Mouse (Mus musculus) heart, adult 2 months (tissue): ENCODE data around the gene Ralb. TPM values are rescaled to one million over a fixed set of nuclear protein-coding genes. Genes with fewer than 3 reads are reported as not detected.

Experiments used
- DNase-seq, 2 experiments: peaks; one replicate each; pipeline ENCODE4 v3.0.0; 2021
- H3K27ac ChIP-seq: fragments of 200-600 bp; 2 replicates; pipeline ENCODE4 v1.8.1; 2022
- H3K27me3 ChIP-seq: fragments of 200-500 bp; 2 replicates; pipeline ENCODE4 v1.6.1; 2012; ENCODE audit warnings: mild to moderate bottlenecking, low read length, inconsistent platforms, mixed read lengths; ENCODE audit not compliant: control insufficient read depth, insufficient read depth
- H3K36me3 ChIP-seq: fragments of 200-500 bp; 2 replicates; pipeline ENCODE4 v1.6.1; 2012; ENCODE audit warnings: low read length, inconsistent platforms; ENCODE audit not compliant: control insufficient read depth, insufficient read depth
- H3K4me1 ChIP-seq: fragments of 200-500 bp; 2 replicates; pipeline ENCODE4 v1.6.1; 2011; ENCODE audit warnings: low read length; ENCODE audit not compliant: control insufficient read depth, insufficient read depth
- H3K4me3 ChIP-seq: fragments of 200-600 bp; 2 replicates; pipeline ENCODE4 v1.8.1; 2022
- H3K79me2 ChIP-seq: fragments of 200-500 bp; replicated peaks from 2 replicates; pipeline ENCODE4 v1.6.1; 2012; ENCODE audit warnings: mild to moderate bottlenecking, inconsistent platforms, low read length, moderate library complexity, mixed read lengths; ENCODE audit not compliant: control insufficient read depth, insufficient read depth
- H3K9ac ChIP-seq: fragments of 200-500 bp; 2 replicates; pipeline ENCODE4 v1.6.1; 2012; ENCODE audit warnings: low read depth, mild to moderate bottlenecking, control low read depth, inconsistent platforms, low read length, mixed read lengths
- CTCF ChIP-seq: fragments of 200-600 bp; IDR thresholded peaks from 2 replicates; pipeline ENCODE4 v1.8.1; 2022; ENCODE audit warnings: antibody characterized with exemption, mild to moderate bottlenecking, moderate library complexity
- EP300 ChIP-seq: fragments of 200-500 bp; IDR thresholded peaks from 2 replicates; pipeline ENCODE4 v1.6.1; 2011; ENCODE audit warnings: low read depth, low read length, control low read depth; ENCODE audit not compliant: insufficient read depth
- POLR2A ChIP-seq: fragments of 200-500 bp; IDR thresholded peaks from 2 replicates; pipeline ENCODE4 v1.6.1; 2011; ENCODE audit warnings: mild to moderate bottlenecking, low read depth, low read length, control low read depth; ENCODE audit not compliant: insufficient read depth
- WGBS: fragments of 180-500 bp; shearing (Covaris S2); methylation state at CpG from one replicate; pipeline ENCODE4 v1.1.7; 2018; 5-methylcytosine and 5-hydroxymethylcytosine counted together
- intact Hi-C: fragments of 180-260 bp; cut with DNase I; formaldehyde crosslinking; loops from one replicate; pipeline ENCODE4 v1.15.1; 2025
- polyA plus RNA-seq: library from polyadenylated mRNA; depleted of rRNA; stranded (reverse); fragments of >200 nt; gene quantifications from 2 replicates; pipeline ENCODE4 v1.2.3, GENCODE M21; 2012
- total RNA-seq, 2 experiments: library from RNA; stranded (reverse); gene quantifications; 2 replicates each; pipeline ENCODE4 v1.2.3; 2021

The Ralb gene
- total and polyA plus RNA-seq, 3 experiments = 23.1 to 30.1 (median 26.9) TPM

DNA sequence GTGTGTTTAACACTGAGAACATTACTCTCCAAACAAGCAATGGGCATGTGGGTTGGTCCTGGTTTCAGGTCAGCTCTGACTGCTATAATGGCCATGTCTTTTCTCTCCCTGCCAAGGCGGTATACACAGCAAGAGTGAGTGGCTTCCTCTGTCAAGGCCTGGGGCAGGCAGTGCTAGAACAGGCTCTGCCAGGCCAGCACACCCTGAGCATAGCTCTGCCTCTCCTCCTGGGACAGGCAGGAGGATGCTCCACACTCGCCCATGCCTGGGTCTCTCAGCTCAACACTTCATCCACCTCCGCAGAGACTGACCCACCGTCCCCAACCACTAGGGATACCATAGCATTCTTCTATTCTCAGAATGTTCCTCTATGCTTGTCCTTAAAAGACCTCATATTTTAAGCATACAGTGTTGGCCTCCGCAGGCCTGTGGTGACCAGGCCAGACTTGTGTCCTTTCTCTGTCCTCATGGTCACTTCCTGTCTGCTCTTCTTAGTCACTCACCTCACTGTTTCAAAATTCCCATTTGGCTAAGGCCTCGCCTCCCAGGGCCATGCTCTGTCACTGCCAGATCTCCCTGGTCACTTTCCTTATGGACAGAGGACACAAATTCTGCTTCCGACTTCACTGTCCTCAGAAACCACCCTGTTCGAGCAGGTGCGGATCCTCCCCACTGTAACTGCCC lies 9.7 kb downstream of the Ralb start:
- Histone ChIP-seq H3K4me1 (peaks cover 31% of the 10 kb centered on the region), H3K27me3 (no peaks in the 10 kb centered on the region), H3K36me3 (no peaks in the 10 kb centered on the region; the same call in 1 of the 2 replicates), H3K9ac (no peak overlapping the region), H3K4me3 (no peak overlapping the region), H3K27ac (peak overlapping the region; percentile 67), H3K79me2 (peaks cover 2% of the 10 kb centered on the region)
- intact Hi-C loops = loop anchor here (5.0 kb wide), 1 partner anchor 32 kb away; the partner anchor contains the start of gene Tmem185b
- TF ChIP-seq CTCF (0 out of 2 replicates have a peak, but pooled peaks have one; percentile 24), EP300 (no peak), POLR2A (0 out of 2 replicates have a peak, but pooled peaks have one; percentile 26)
- DNase-seq = peak in 1 of 2 experiments; percentile 52
- WGBS = 40% methylated on average over 9 of the region's 9 CpGs

DNA sequence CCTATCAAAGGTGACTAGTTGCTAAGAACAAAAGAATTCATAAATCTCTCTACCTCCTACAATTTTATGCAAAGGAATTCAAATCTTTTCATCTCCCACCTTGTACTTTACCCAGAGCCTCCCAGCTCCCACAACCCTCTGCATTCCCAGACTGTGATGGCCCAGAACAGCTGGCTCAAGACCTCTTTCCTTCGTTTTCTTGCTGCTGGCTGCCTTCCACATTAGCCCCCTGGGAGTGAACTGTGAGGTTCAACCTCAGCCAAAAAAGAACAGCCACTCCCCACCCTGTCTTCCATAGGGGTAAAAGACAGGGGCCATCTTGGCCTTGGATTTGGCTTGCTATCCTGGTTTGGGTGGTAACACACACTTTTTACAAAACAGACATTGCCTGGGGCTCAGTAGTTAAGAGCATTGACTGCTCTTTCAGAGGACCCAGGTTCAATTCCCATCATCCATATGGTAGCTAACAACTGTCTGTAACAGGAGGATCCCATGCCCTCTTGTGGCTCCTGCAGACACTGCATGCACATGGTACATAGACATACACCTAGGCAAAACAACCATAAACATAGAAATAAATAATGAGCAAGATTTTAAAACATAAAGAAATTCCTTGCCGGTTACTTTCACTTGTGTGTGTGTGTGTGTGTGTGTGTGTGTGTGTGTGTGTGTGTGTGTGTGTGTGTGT lies 10.4 kb downstream of the Ralb start:
- intact Hi-C loops = loop anchor here (5.0 kb wide), 1 partner anchor 33 kb away; the partner anchor contains the start of gene Tmem185b
- peak; percentile 49 to 64 for DNase-seq
- peaks cover 29% of the 10 kb centered on the region for H3K4me1 ChIP-seq
- no peak overlapping the region for H3K4me3 ChIP-seq
- no peak overlapping the region for H3K9ac ChIP-seq
- H3K27ac ChIP-seq = peak overlapping the region; percentile 48
- WGBS = 60% methylated on average over 2 of the region's 2 CpGs
- no peaks in the 10 kb centered on the region; the same call in 1 of the 2 replicates for H3K36me3 ChIP-seq
- H3K27me3 ChIP-seq = no peaks in the 10 kb centered on the region
- H3K79me2 ChIP-seq = peaks cover 3% of the 10 kb centered on the region
- TF ChIP-seq EP300 = no peak
- TF ChIP-seq CTCF = peak; percentile 58

DNA sequence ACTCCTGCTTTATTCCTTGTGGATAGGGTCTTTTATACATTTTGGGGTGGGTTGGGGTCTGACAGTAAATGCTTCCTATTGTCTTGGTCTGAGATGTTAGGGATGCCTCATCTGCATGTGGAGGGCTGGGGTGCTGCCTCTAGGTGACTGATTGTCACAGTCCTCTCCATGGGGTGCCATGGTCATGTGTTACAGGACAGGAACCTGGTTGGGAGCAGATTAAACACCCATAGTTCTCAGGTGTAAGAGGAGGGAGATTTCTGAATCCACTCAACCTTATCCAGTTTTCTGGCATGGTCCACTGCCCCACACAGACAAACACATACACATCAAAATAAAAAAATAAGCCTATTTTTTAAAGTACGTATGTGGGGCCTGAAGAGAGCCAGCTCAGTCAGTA lies 12.1 kb downstream of the Ralb start:
- intact Hi-C loops = loop anchor here (2.0 to 5.0 kb wide), 2 partner anchors 16 to 35 kb away; partner anchors contain the start of gene Tmem185b
- H3K4me3 ChIP-seq = 0 out of 2 replicates have a peak overlapping the region, but pooled peaks have one; percentile 9

DNA sequence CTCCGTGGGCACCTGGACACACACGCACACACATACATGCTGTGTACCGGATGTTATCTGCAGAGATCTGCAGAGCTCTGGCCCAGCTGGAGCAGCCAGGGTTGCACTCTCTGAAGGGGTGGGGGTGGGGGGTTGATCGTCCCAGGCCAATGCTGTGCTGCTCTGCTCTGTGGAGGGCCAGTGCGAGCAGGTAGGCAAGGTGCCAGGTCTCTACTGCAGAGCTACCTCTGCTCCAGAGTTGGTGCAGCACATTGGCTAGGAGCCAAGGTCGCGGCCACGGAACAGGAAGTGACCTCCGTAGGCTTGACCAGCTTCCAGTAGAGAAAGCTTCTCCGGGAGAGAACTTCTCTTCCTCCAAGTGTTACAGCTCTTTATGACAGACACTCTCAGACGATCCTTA lies 12.5 kb downstream of the Ralb start:
- intact Hi-C loops = loop anchor here (2.0 to 5.0 kb wide), 2 partner anchors 17 to 35 kb away; partner anchors contain the start of gene Tmem185b
- Histone ChIP-seq H3K27me3 (no peaks in the 10 kb centered on the region), H3K4me3 (0 out of 2 replicates have a peak overlapping the region, but pooled peaks have one; percentile 9), H3K36me3 (peaks cover 2% of the 10 kb centered on the region; the same call in 1 of the 2 replicates), H3K27ac (peak overlapping the region; percentile 56), H3K79me2 (peaks cover 2% of the 10 kb centered on the region), H3K9ac (peak overlapping the region; percentile 9), H3K4me1 (peaks cover 22% of the 10 kb centered on the region)
- peak; percentile 83 for DNase-seq
- no peak for TF ChIP-seq CTCF
- no peak for TF ChIP-seq POLR2A
- TF ChIP-seq EP300 = no peak
- WGBS = 2% methylated on average over 11 of the region's 11 CpGs

More for the DNA sequence above, 12.1 kb downstream of the Ralb start:
- 0 out of 2 replicates have a peak overlapping the region, but pooled peaks have one; percentile 12 for H3K9ac ChIP-seq
- DNase-seq = no peak
- H3K79me2 ChIP-seq = peaks cover 2% of the 10 kb centered on the region
- H3K27ac ChIP-seq = peak overlapping the region; percentile 56
- H3K36me3 ChIP-seq = peaks cover 2% of the 10 kb centered on the region; the same call in 1 of the 2 replicates
- H3K4me1 ChIP-seq = peaks cover 23% of the 10 kb centered on the region
- H3K27me3 ChIP-seq = no peaks in the 10 kb centered on the region
- WGBS = 40% methylated on average over 1 of the region's 1 CpGs
- no peak for TF ChIP-seq EP300
- TF ChIP-seq CTCF = no peak
- TF ChIP-seq POLR2A = no peak

DNA sequence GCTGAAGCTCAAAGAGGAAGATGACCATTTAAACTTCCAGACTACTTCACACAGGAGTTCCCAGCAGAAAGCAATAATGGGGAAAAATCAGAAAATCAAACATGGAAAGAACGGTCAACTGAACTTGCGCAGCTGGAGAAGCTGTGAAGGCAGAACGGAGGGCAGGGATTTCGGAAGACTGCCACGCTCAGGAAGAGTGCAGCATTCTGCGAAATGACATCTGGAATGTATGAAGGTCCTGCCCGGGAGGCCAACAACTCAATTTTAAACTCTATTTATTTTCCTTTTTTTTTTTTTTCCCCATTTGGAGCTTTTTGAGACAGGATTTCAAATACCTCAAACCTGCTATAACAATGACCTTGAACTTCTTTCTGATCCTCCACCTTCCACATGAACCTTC lies 13.8 kb downstream of the Ralb start:
- intact Hi-C loops = loop anchor here (5.0 kb wide), 1 partner anchor 37 kb away; the partner anchor contains the start of gene Tmem185b
- H3K4me3 ChIP-seq = no peak overlapping the region
- H3K79me2 ChIP-seq = peaks cover 4% of the 10 kb centered on the region
- 91% methylated on average over 7 of the region's 7 CpGs for WGBS
- H3K9ac ChIP-seq = no peak overlapping the region
- H3K36me3 ChIP-seq = peaks cover 2% of the 10 kb centered on the region; the same call in 1 of the 2 replicates
- peaks cover 25% of the 10 kb centered on the region for H3K4me1 ChIP-seq
- H3K27me3 ChIP-seq = no peaks in the 10 kb centered on the region
- DNase-seq = no peak
- H3K27ac ChIP-seq = no peak overlapping the region
- no peak for TF ChIP-seq POLR2A
- no peak for TF ChIP-seq EP300
- no peak for TF ChIP-seq CTCF
